Mouse (Mus musculus) cerebellum, adult (tissue): ENCODE measurements around the gene Gm45799.

ENCODE experiments used
- ATAC-seq: cut with Nextera tagmentation; 2 replicates; pipeline ENCODE4 v1.9.2; 2017; ENCODE audit warnings: mild to moderate bottlenecking, moderate library complexity, mixed read lengths; ENCODE audit not compliant: insufficient number of reproducible peaks, low FRiP score, low TSS enrichment

Gm45799 gene

GRCm38 (mm10) chr7:105640233-105640893 is at the start of gene Gm45799, which contains the start of gene Arfip2:
Gene Gm45799 (plus strand): TSS chr7:105640552.
Gene Arfip2 (minus strand): TSS chr7:105640416.
- peak; percentile 94 for ATAC-seq

- ATAC-seq = peak; percentile 70
Observed at GRCm38 (mm10) chr7:105602860-105603623, 37.3 kb upstream of the Gm45799 start.

GRCm38 (mm10) chr7:105608467-105608866 is 31.9 kb upstream of the Gm45799 start:
- ATAC-seq = no peak

- ATAC-seq = no peak
Observed at GRCm38 (mm10) chr7:105611767-105612166, 28.6 kb upstream of the Gm45799 start.

GRCm38 (mm10) chr7:105614400-105614799 is 26.0 kb upstream of the Gm45799 start:
- no peak for ATAC-seq

GRCm38 (mm10) chr7:105615720-105616119 is 24.6 kb upstream of the Gm45799 start:
- ATAC-seq = no peak

- ATAC-seq = no peak
Observed at GRCm38 (mm10) chr7:105616561-105616960, 23.8 kb upstream of the Gm45799 start.

GRCm38 (mm10) chr7:105617810-105618209 is 22.5 kb upstream of the Gm45799 start:
- no peak for ATAC-seq

GRCm38 (mm10) chr7:105619701-105620100 is 20.7 kb upstream of the Gm45799 start:
- ATAC-seq = no peak

- ATAC-seq = no peak
Observed at GRCm38 (mm10) chr7:105621053-105621452, 19.3 kb upstream of the Gm45799 start.

- ATAC-seq = no peak
Observed at GRCm38 (mm10) chr7:105621646-105622292, 18.6 kb upstream of the Gm45799 start.

- ATAC-seq = peak; percentile 92
Observed at GRCm38 (mm10) chr7:105625397-105625796, 15.0 kb upstream of the Gm45799 start.

- ATAC-seq = no peak
Observed at GRCm38 (mm10) chr7:105628633-105629032, 11.7 kb upstream of the Gm45799 start.

- peak; percentile 66 for ATAC-seq
Observed at GRCm38 (mm10) chr7:105632551-105632972, 7.8 kb upstream of the Gm45799 start.

GRCm38 (mm10) chr7:105633127-105633800 is 7.1 kb upstream of the Gm45799 start, which contains the start of gene Trim3:
Gene Trim3 (minus strand): TSS chr7:105633571.
- ATAC-seq = peak; percentile 69

- no peak for ATAC-seq
Observed at GRCm38 (mm10) chr7:105633801-105634135, 6.6 kb upstream of the Gm45799 start.

GRCm38 (mm10) chr7:105634272-105634920 is 6.0 kb upstream of the Gm45799 start:
- no peak for ATAC-seq

- ATAC-seq = no peak
Observed at GRCm38 (mm10) chr7:105635726-105636125, 4.6 kb upstream of the Gm45799 start.

- no peak for ATAC-seq
Observed at GRCm38 (mm10) chr7:105638776-105639175, 1.6 kb upstream of the Gm45799 start.

- ATAC-seq = no peak
Observed at GRCm38 (mm10) chr7:105639304-105639703, 1.0 kb upstream of the Gm45799 start.
